Mouse (Mus musculus) intestine, postnatal 0 days (tissue): ENCODE measurements around the gene Camta1. TPM values are rescaled to one million over a fixed set of nuclear protein-coding genes. Genes with fewer than 3 reads are reported as not detected.

Experiments
- ATAC-seq: fragments of 200-750 bp; cut with Nextera tagmentation; 2 replicates; pipeline ENCODE4 v1.8.0; 2017; ENCODE audit warnings: mild to moderate bottlenecking, moderate TSS enrichment, moderate library complexity
- H3K27ac ChIP-seq: fragments of 300-500 bp; sonication (generic); 2 replicates; pipeline ENCODE4 v1.5.1; 2014; ENCODE audit warnings: mild to moderate bottlenecking, low read depth, low read length, moderate library complexity
- H3K27me3 ChIP-seq: fragments of 300-500 bp; sonication (generic); replicated peaks from 2 replicates; pipeline ENCODE4 v1.6.1; 2014; ENCODE audit warnings: low read length, mixed read lengths; ENCODE audit not compliant: control insufficient read depth, insufficient read depth
- H3K36me3 ChIP-seq: fragments of 300-500 bp; sonication (generic); 2 replicates; pipeline ENCODE4 v1.6.1; 2014; ENCODE audit warnings: mild to moderate bottlenecking, moderate library complexity; ENCODE audit not compliant: control insufficient read depth, insufficient read depth
- H3K4me1 ChIP-seq: fragments of 300-500 bp; sonication (generic); replicated peaks from 2 replicates; pipeline ENCODE4 v1.6.1; 2014; ENCODE audit warnings: antibody characterized with exemption, low read length, mixed read lengths; ENCODE audit not compliant: control insufficient read depth, insufficient read depth
- H3K4me2 ChIP-seq: fragments of 300-500 bp; sonication (generic); replicated peaks from 2 replicates; pipeline ENCODE4 v1.6.1; 2014; ENCODE audit warnings: low read depth, mild to moderate bottlenecking, moderate library complexity
- H3K4me3 ChIP-seq: fragments of 300-500 bp; sonication (generic); 2 replicates; pipeline ENCODE4 v1.5.1; 2014; ENCODE audit warnings: low read depth, low read length
- H3K9ac ChIP-seq: fragments of 300-500 bp; sonication (generic); 2 replicates; pipeline ENCODE4 v1.6.1; 2014; ENCODE audit warnings: mild to moderate bottlenecking, low read depth, low read length
- H3K9me3 ChIP-seq: fragments of 300-500 bp; sonication (generic); 2 replicates; pipeline ENCODE4 v1.6.1; 2016; ENCODE audit warnings: mixed run types; ENCODE audit not compliant: control insufficient read depth
- CTCF ChIP-seq: sonication (generic); IDR thresholded peaks from 2 replicates; pipeline ENCODE4 v1.5.1; 2016; ENCODE audit warnings: low read depth, mild to moderate bottlenecking, control low read depth, antibody characterized with exemption, moderate library complexity
- WGBS: fragments of 180-500 bp; shearing (Covaris S2); extraction: QIAGEN DNeasy Blood & Tissue Kit; methylation state at CpG from one replicate; pipeline ENCODE4 v1.1.7; 2014; 5-methylcytosine and 5-hydroxymethylcytosine counted together
- polyA plus RNA-seq: library from polyadenylated mRNA; unstranded; fragments of >200 nt; fragmentation: Nextera tagmentation; extraction: Ambion mirVana; gene quantifications from 2 replicates; pipeline ENCODE4 v1.2.1, GENCODE M21; 2015

The Camta1 gene
- polyA plus RNA-seq, 1 experiment from 2014 or later: 54.1 TPM

- Histone ChIP-seq H3K36me3 (peaks cover 7% of the 10 kb centered on the region; the same call in 1 of the 2 replicates), H3K27me3 (no peaks in the 10 kb centered on the region), H3K4me2 (no peak overlapping the region), H3K4me3 (no peak overlapping the region), H3K27ac (no peak overlapping the region), H3K4me1 (no peaks in the 10 kb centered on the region), H3K9ac (no peak overlapping the region), H3K9me3 (no peaks in the 10 kb centered on the region)
- no peak for TF ChIP-seq CTCF
- 97% methylated on average over 4 of the region's 4 CpGs for WGBS
- ATAC-seq: no peak
These were observed 802.1 kb downstream of the Camta1 start for GRCm38 (mm10) chr4:151059566-151059965.

- no peak for ATAC-seq
- no peak for TF ChIP-seq CTCF
These were observed 803.0 kb downstream of the Camta1 start for GRCm38 (mm10) chr4:151058634-151059033.

GRCm38 (mm10) chr4:151057347-151058321 is 804.0 kb downstream of the Camta1 start, which contains the start of gene Vamp3:
Gene Vamp3, minus strand, starts transcription at chr4:151057963.
- peak; percentile 19; the same call in 1 of the 2 replicates for TF ChIP-seq CTCF
- Histone ChIP-seq H3K27ac (peak within 1 kb of the TSS; percentile 99), H3K9ac (peak within 1 kb of the TSS; percentile 99), H3K27me3 (no peaks in the 10 kb centered on the region), H3K4me2 (peak within 1 kb of the TSS; percentile 77), H3K4me3 (peak within 1 kb of the TSS; percentile 99), H3K9me3 (no peaks in the 10 kb centered on the region), H3K4me1 (no peaks in the 10 kb centered on the region), H3K36me3 (peaks cover 15% of the 10 kb centered on the region; the same call in 1 of the 2 replicates)
- peak; percentile 99 for ATAC-seq
- under 1% methylated on average over 113 of the region's 114 CpGs for WGBS

More at GRCm38 (mm10) chr4:151058634-151059033, 803.0 kb downstream of the Camta1 start:
- H3K4me1 ChIP-seq: no peaks in the 10 kb centered on the region
- H3K9me3 ChIP-seq: no peaks in the 10 kb centered on the region
- no peak overlapping the region; the same call in 1 of the 2 replicates for H3K4me3 ChIP-seq
- H3K27ac ChIP-seq: no peak overlapping the region
- no peak overlapping the region for H3K9ac ChIP-seq
- H3K4me2 ChIP-seq: peak overlapping the region; percentile 77
- H3K36me3 ChIP-seq: peaks cover 12% of the 10 kb centered on the region; the same call in 1 of the 2 replicates
- no peaks in the 10 kb centered on the region for H3K27me3 ChIP-seq
- WGBS: 75% methylated on average over 4 of the region's 4 CpGs

GRCm38 (mm10) chr4:151051162-151051561 is 810.5 kb downstream of the Camta1 start:
- ATAC-seq: no peak
- WGBS: 85% methylated on average over 1 of the region's 1 CpGs
- no peak overlapping the region for H3K9ac ChIP-seq
- peaks cover 64% of the 10 kb centered on the region for H3K36me3 ChIP-seq
- no peak overlapping the region for H3K4me3 ChIP-seq
- H3K4me2 ChIP-seq: no peak overlapping the region
- no peaks in the 10 kb centered on the region for H3K9me3 ChIP-seq
- H3K27me3 ChIP-seq: no peaks in the 10 kb centered on the region
- H3K27ac ChIP-seq: no peak overlapping the region
- no peak for TF ChIP-seq CTCF
- H3K4me1 ChIP-seq: no peaks in the 10 kb centered on the region

GRCm38 (mm10) chr4:151046524-151046923 is 815.2 kb downstream of the Camta1 start:
- TF ChIP-seq CTCF: no peak
- H3K27me3 ChIP-seq: no peaks in the 10 kb centered on the region
- H3K4me1 ChIP-seq: no peaks in the 10 kb centered on the region; the same call in 1 of the 2 replicates
- no peaks in the 10 kb centered on the region for H3K9me3 ChIP-seq
- no peak for ATAC-seq
- H3K27ac ChIP-seq: no peak overlapping the region
- H3K4me2 ChIP-seq: no peak overlapping the region
- WGBS: 85% methylated on average over 3 of the region's 3 CpGs
- H3K4me3 ChIP-seq: no peak overlapping the region
- H3K9ac ChIP-seq: no peak overlapping the region
- peaks cover 43% of the 10 kb centered on the region for H3K36me3 ChIP-seq

- Histone ChIP-seq H3K4me1 (no peaks in the 10 kb centered on the region; the same call in 1 of the 2 replicates), H3K36me3 (peaks cover 34% of the 10 kb centered on the region), H3K4me2 (peak overlapping the region; percentile 96), H3K27ac (no peak overlapping the region; the same call in none of the 2 replicates), H3K9ac (peak overlapping the region; percentile 68; the same call in 1 of the 2 replicates), H3K9me3 (no peaks in the 10 kb centered on the region), H3K4me3 (peak overlapping the region; percentile 46), H3K27me3 (no peaks in the 10 kb centered on the region)
- ATAC-seq: 0 out of 2 replicates have a peak, but pooled peaks have one; percentile 0
- 4% methylated on average over 21 of the region's 21 CpGs for WGBS
- TF ChIP-seq CTCF: no peak
These were observed 816.6 kb downstream of the Camta1 start for GRCm38 (mm10) chr4:151044944-151045570.
